Mouse (Mus musculus): ENCODE measurements around the gene Obox8. TPM values are rescaled to one million over a fixed set of nuclear protein-coding genes. Genes with fewer than 3 reads are reported as not detected.

Gene Obox8
- not detected in 2 replicates for total RNA-seq (2023)

GRCm38 (mm10) chr7:14333457-14333856 is at the start of gene Obox8:
Obox8 (minus strand) TSS chr7:14333557.

Other genes with a start within 250 kb of the Obox8 start
- not detected in 2 replicates for gene Sult2a3, start 210.5 kb downstream of the Obox8 start, total RNA-seq (2023)
- gene Sult2a6, start 78.7 kb downstream of the Obox8 start, total RNA-seq (2023): not detected in 2 replicates
- gene Sult2a8, start 113.2 kb upstream of the Obox8 start, total RNA-seq (2023): not detected in 2 replicates
- gene Sult2a7, start 160.7 kb upstream of the Obox8 start, total RNA-seq (2023): not detected in 2 replicates
- not detected in 2 replicates for gene Vmn1r90, start 229.9 kb upstream of the Obox8 start, total RNA-seq (2023)

All from neutrophil, adult 65 days (primary cell).